Mouse (Mus musculus) CH12.LX (cell line): ENCODE measurements around the gene Cldn12.

Experiments
- CTCF ChIP-seq, 2 experiments: IDR thresholded peaks in 1 of 2; conservative IDR thresholded peaks in 1 of 2; 2 replicates each; pipeline ENCODE4 v1.5.1; 2011 to 2012; ENCODE audit warnings: low read depth in 2 of 2, low read length in 2 of 2, improper control_type of control experiment in 1 of 2, inconsistent platforms in 1 of 2, mild to moderate bottlenecking in 1 of 2, moderate library complexity in 1 of 2
- ELF1 ChIP-seq: IDR thresholded peaks from 2 replicates; pipeline ENCODE4 v1.6.1; 2014; ENCODE audit warnings: low read depth, mild to moderate bottlenecking, inconsistent platforms, low read length, improper control_type of control experiment
- HCFC1 ChIP-seq: IDR thresholded peaks from 2 replicates; pipeline ENCODE4 v1.6.1; 2012; ENCODE audit warnings: low read depth, mild to moderate bottlenecking, inconsistent platforms, low read length, improper control_type of control experiment
- MAX ChIP-seq: IDR thresholded peaks from 2 replicates; pipeline ENCODE4 v1.6.1; 2011; ENCODE audit warnings: low read length, improper control_type of control experiment
- NELFE ChIP-seq: IDR thresholded peaks from 2 replicates; pipeline ENCODE4 v1.6.1; 2011; ENCODE audit warnings: low read depth, low read length, improper control_type of control experiment
- POLR2A ChIP-seq: IDR thresholded peaks from 2 replicates; pipeline ENCODE4 v1.6.1; 2011; ENCODE audit warnings: low read depth, mild to moderate bottlenecking, improper control_type of control experiment, low read length

DNA sequence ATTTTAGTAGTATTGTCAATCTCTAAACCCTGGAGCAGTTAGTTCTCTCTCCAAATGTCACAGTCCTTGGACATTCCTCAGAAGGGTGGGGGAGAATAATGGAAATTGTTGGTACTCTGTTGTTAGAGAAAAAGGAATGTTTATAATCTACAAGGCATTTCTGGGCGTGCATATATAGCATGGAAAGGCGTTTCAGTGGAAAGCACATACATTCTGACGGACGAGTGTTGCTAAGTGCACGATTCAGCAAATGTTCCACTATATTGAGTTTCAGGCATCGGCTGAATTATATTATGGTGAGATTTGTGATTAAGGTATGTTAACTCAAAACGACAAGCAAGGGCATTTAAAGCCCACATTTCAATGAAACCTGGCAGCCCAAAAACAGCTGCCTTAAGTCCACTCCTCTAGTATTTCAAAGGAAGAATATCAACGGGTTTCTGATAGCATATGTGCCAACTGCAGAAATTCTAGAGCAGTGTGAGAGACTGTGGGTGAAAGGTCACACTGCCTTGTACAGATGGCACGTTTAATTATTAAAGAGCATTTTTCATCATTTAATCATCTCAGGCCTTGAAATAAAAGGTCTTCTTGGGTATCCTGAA lies 31.4 kb downstream of the Cldn12 start:
- TF ChIP-seq NELFE, result no peak
- no peak for TF ChIP-seq HCFC1
- no peak for TF ChIP-seq POLR2A
- TF ChIP-seq MAX, result no peak
- TF ChIP-seq ELF1, result no peak
- TF ChIP-seq CTCF (conservative IDR thresholded peaks at IDR 0.05 in 1 of 2, IDR thresholded peaks at IDR 0.05 in 1 of 2; ENCODE audit: low read depth in 2 of 2, low read length in 2 of 2), result no peak
